Mouse (Mus musculus) embryonic fibroblast, embryonic 13.5 days (primary cell): ENCODE measurements at regions not wholly inside any gene's neighbourhood (a gene's known extent, or its start where the extent isn't known, plus 50 kb on each side); places are given as distances from the start of the nearest gene placed in this dataset.

ENCODE experiments used
- H3K27ac ChIP-seq: 2 replicates; pipeline ENCODE4 v1.5.1; 2012; ENCODE audit warnings: low read length, control low read depth, inconsistent platforms; ENCODE audit not compliant: insufficient read depth
- H3K4me1 ChIP-seq: 2 replicates; pipeline ENCODE4 v1.6.1; 2011; ENCODE audit warnings: low read length; ENCODE audit not compliant: control insufficient read depth, insufficient read depth
- H3K4me3 ChIP-seq: 2 replicates; pipeline ENCODE4 v1.5.1; 2011; ENCODE audit warnings: mild to moderate bottlenecking, control low read depth, low read length; ENCODE audit not compliant: insufficient read depth
- CTCF ChIP-seq: IDR thresholded peaks from 2 replicates; pipeline ENCODE4 v1.5.1; 2011; ENCODE audit warnings: mild to moderate bottlenecking, control low read depth, low read length, moderate library complexity, borderline replicate concordance; ENCODE audit not compliant: insufficient read depth
- POLR2A ChIP-seq: IDR thresholded peaks from 2 replicates; pipeline ENCODE4 v1.6.1; 2011; ENCODE audit warnings: low read depth, mild to moderate bottlenecking, control low read depth, low read length, moderate library complexity

DNA sequence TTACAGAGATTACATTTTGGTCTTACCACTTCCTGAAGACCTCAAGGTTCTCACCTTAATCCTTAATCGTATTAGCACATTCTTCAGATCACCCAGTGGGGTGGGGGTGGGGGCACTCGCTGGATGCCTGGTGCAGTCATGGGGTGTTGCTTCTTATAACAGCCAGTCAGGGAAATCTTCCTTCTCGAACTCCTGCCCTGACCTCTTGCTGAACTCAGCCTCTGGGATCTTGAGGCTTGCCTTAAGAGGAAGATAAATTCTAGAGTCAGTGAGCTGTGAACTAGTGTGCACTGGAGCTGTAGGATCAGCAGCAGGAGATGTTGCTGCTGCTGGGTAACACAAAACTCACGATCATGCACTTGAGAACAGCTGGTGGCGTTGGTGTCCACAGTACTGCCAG is 352.5 kb upstream of the Tnp1 start:
- TF ChIP-seq POLR2A, result no peak
- no peak for TF ChIP-seq CTCF
- peaks cover 3% of the 10 kb centered on the region for H3K4me1 ChIP-seq
- no peak overlapping the region for H3K4me3 ChIP-seq
- H3K27ac ChIP-seq, result no peak overlapping the region

- TF ChIP-seq POLR2A (no peak), CTCF (no peak)
- H3K4me3 ChIP-seq, result no peak overlapping the region
- no peak overlapping the region for H3K27ac ChIP-seq
- H3K4me1 ChIP-seq, result peaks cover 12% of the 10 kb centered on the region
Measured at GRCm38 (mm10) chr1:73365842-73366241, 350.1 kb upstream of the Tnp1 start.

DNA sequence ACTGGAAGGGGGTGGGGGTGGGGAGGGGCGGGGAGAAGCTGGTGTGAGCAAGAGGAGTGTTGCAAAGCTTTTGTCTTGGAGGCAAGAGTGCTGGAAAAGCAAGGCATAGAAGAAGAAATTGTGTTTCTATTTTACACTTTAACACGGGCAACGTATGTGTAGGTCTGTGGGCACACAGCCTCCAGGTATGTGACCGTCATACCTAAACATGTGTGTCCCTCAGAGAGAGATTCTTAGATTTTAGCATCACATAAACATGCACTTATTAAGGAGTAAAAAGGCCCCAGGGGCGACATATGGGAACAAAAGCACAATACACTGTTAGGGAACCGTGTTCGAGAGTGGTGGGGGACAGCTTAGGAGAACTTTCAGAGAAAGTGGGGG is 348.6 kb upstream of the Tnp1 start:
- Histone ChIP-seq H3K27ac (peak overlapping the region; percentile 76; the same call in 1 of the 2 replicates), H3K4me3 (no peak overlapping the region)

GRCm38 (mm10) chr1:73363549-73364299 is 348.0 kb upstream of the Tnp1 start:
- Histone ChIP-seq H3K4me3 (no peak overlapping the region), H3K27ac (peak overlapping the region; percentile 82), H3K4me1 (peaks cover 12% of the 10 kb centered on the region)
- TF ChIP-seq POLR2A (no peak), CTCF (no peak)

More for the DNA sequence above, 348.6 kb upstream of the Tnp1 start:
- peaks cover 12% of the 10 kb centered on the region for H3K4me1 ChIP-seq
- TF ChIP-seq CTCF, result no peak

- no peak overlapping the region for H3K27ac ChIP-seq
- TF ChIP-seq POLR2A, result no peak
- no peak for TF ChIP-seq CTCF
- no peak overlapping the region for H3K4me3 ChIP-seq
- peaks cover 12% of the 10 kb centered on the region for H3K4me1 ChIP-seq
Measured at GRCm38 (mm10) chr1:73362122-73362521, 346.4 kb upstream of the Tnp1 start.

DNA sequence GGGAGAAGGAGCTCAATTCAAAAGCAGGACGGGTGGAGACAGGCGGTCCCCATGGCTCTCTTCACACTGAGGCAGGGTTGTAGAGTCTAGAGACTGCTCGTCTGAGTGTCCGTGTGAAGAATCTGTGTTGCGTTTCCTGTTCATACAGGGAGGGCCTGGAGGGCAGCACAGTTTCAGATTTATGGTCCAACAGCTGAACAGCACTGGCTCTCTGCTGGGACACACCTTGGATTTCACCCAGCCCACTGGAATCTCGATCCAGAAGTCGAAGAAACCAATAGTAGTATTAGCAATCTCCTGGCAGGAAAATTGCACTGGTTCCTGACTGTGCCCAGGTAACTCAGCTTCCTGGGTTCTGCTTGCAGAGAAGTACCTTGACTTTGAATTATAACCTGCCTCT is 345.6 kb upstream of the Tnp1 start:
- Histone ChIP-seq H3K27ac (no peak overlapping the region), H3K4me1 (peaks cover 12% of the 10 kb centered on the region), H3K4me3 (no peak overlapping the region)
- TF ChIP-seq CTCF, result no peak

- no peaks in the 10 kb centered on the region for H3K4me1 ChIP-seq
- TF ChIP-seq CTCF (no peak), POLR2A (no peak)
- H3K27ac ChIP-seq, result no peak overlapping the region
- H3K4me3 ChIP-seq, result no peak overlapping the region
Measured at GRCm38 (mm10) chr1:73354447-73354846, 338.7 kb upstream of the Tnp1 start.

- Histone ChIP-seq H3K27ac (no peak overlapping the region), H3K4me3 (no peak overlapping the region), H3K4me1 (peaks cover 3% of the 10 kb centered on the region; the same call in 1 of the 2 replicates)
- TF ChIP-seq POLR2A (no peak), CTCF (no peak)
Measured at GRCm38 (mm10) chr1:73348476-73348875, 332.8 kb upstream of the Tnp1 start.

DNA sequence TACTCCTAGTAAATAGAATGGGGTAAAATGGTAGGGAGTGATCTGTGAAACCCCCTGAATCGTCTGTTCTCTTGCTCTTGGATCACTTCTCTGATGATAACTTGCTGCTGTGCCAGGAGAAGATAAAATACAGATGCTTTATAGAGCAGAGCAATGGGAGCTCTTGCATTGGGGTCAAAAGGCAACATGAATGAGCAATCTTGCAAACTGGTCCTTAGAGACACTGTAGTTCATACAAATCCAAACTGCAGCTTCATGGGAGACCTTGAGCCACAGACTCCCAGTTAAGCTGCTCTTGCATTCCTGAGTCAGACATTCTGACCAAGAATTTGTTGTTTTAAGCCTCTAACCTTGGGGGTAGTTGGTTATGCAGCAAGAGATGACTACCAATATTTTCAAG is 328.9 kb upstream of the Tnp1 start:
- Histone ChIP-seq H3K4me1 (peaks cover 3% of the 10 kb centered on the region; the same call in 1 of the 2 replicates), H3K4me3 (no peak overlapping the region), H3K27ac (peak overlapping the region; percentile 24; the same call in 1 of the 2 replicates)
- TF ChIP-seq POLR2A (no peak), CTCF (no peak)

DNA sequence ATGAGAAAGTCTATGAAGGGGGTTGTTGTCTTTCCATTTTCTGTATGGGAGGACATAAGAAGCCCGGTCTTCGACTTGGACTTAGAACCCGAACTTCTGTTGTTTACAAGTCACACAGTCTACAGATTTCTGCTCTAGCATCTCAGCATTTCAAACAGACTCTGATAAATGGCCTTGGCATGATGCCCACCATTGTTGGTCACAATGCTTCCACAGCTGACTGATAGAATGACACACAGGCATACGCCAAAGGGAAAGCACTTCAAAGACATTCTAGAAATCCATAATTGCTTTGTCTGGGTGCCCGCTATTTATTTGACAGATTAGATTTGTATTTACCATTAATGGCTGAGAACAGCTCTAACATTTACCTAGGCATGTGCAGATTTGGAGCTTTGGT is 326.2 kb upstream of the Tnp1 start:
- TF ChIP-seq POLR2A (no peak), CTCF (no peak)
- Histone ChIP-seq H3K4me3 (no peak overlapping the region), H3K4me1 (peaks cover 3% of the 10 kb centered on the region; the same call in 1 of the 2 replicates), H3K27ac (no peak overlapping the region)

DNA sequence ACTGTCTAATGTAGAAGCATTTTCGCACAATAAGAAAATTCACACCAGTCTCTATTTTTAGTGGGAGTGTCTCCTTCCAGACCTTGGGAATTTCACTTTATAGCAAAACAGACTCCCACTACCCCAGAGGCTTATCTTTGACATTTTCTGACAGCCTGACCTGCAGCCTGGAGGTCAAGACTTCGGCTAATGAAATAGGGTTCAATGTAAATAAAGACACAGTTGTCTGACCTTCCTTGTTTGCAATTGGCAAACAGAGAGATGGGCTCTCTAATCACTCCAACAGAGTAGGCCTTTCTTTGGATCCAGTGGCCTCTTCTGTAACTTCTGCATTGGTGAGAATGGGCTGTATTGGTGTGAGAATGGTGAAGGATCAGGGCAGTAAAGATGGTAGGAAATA is 321.7 kb upstream of the Tnp1 start:
- TF ChIP-seq CTCF (no peak), POLR2A (no peak)
- Histone ChIP-seq H3K4me1 (no peaks in the 10 kb centered on the region), H3K27ac (no peak overlapping the region)

More for the DNA sequence above, 321.7 kb upstream of the Tnp1 start:
- no peak overlapping the region for H3K4me3 ChIP-seq
